Mouse (Mus musculus): ENCODE data around the gene Ramp1. TPM values are rescaled to one million over a fixed set of nuclear protein-coding genes. Genes with fewer than 3 reads are reported as not detected.

Gene Ramp1
- polyA plus RNA-seq, 1 experiment from 2014 or later: 5.0 TPM

GRCm38 (mm10) chr1:91193680-91194079 lies 14.1 kb downstream of the Ramp1 start:
- H3K4me1 ChIP-seq (ENCODE audit: insufficient read depth): no peaks in the 10 kb centered on the region
- no peaks in the 10 kb centered on the region for H3K36me3 ChIP-seq (ENCODE audit: insufficient read depth)
- DNase-seq (no peak), ATAC-seq (ENCODE audit: insufficient read depth) (no peak)
- no peak for TF ChIP-seq CTCF (IDR thresholded peaks at IDR 0.05; ENCODE audit: low read depth)
- H3K27me3 ChIP-seq (ENCODE audit: insufficient read depth, low read length): no peaks in the 10 kb centered on the region
- H3K9me3 ChIP-seq (ENCODE audit: low read depth, low read length): no peaks in the 10 kb centered on the region
- WGBS: 69% methylated on average over 4 of the region's 4 CpGs
- H3K4me3 ChIP-seq (ENCODE audit: low read depth, low read length): no peak overlapping the region
- H3K27ac ChIP-seq (ENCODE audit: low read depth): no peak overlapping the region
- no peak overlapping the region for H3K9ac ChIP-seq
- H3K4me2 ChIP-seq: no peak overlapping the region

GRCm38 (mm10) chr1:91199793-91200192 lies 20.2 kb downstream of the Ramp1 start:
- no peak overlapping the region for H3K9ac ChIP-seq
- no peaks in the 10 kb centered on the region for H3K36me3 ChIP-seq (ENCODE audit: insufficient read depth)
- no peak overlapping the region for H3K4me3 ChIP-seq (ENCODE audit: low read depth, low read length)
- no peak overlapping the region for H3K27ac ChIP-seq (ENCODE audit: low read depth)
- no peak for DNase-seq
- no peak for TF ChIP-seq CTCF (IDR thresholded peaks at IDR 0.05; ENCODE audit: low read depth)
- WGBS: 89% methylated on average over 10 of the region's 10 CpGs
- ATAC-seq (ENCODE audit: insufficient read depth): no peak
- no peaks in the 10 kb centered on the region for H3K9me3 ChIP-seq (ENCODE audit: low read depth, low read length)
- H3K27me3 ChIP-seq (ENCODE audit: insufficient read depth, low read length): no peaks in the 10 kb centered on the region
- no peaks in the 10 kb centered on the region for H3K4me1 ChIP-seq (ENCODE audit: insufficient read depth)
- H3K4me2 ChIP-seq: no peak overlapping the region

GRCm38 (mm10) chr1:91201122-91201521 lies 21.5 kb downstream of the Ramp1 start:
- H3K36me3 ChIP-seq (ENCODE audit: insufficient read depth): no peaks in the 10 kb centered on the region
- WGBS: 62% methylated on average over 3 of the region's 3 CpGs
- no peak for ATAC-seq (ENCODE audit: insufficient read depth)

GRCm38 (mm10) chr1:91204221-91204765 lies 24.7 kb downstream of the Ramp1 start:
- TF ChIP-seq CTCF (IDR thresholded peaks at IDR 0.05; ENCODE audit: low read depth): no peak
- H3K4me3 ChIP-seq (ENCODE audit: low read depth, low read length): no peak overlapping the region
- no peaks in the 10 kb centered on the region for H3K9me3 ChIP-seq (ENCODE audit: low read depth, low read length)
- no peaks in the 10 kb centered on the region for H3K36me3 ChIP-seq (ENCODE audit: insufficient read depth)
- no peak overlapping the region for H3K27ac ChIP-seq (ENCODE audit: low read depth)
- H3K4me2 ChIP-seq: no peak overlapping the region
- ATAC-seq (ENCODE audit: insufficient read depth) (no peak), DNase-seq (no peak)
- H3K27me3 ChIP-seq (ENCODE audit: insufficient read depth, low read length): no peaks in the 10 kb centered on the region
- H3K9ac ChIP-seq: no peak overlapping the region
- WGBS: 75% methylated on average over 5 of the region's 5 CpGs
- no peaks in the 10 kb centered on the region for H3K4me1 ChIP-seq (ENCODE audit: insufficient read depth)

More at GRCm38 (mm10) chr1:91201122-91201521, 21.5 kb downstream of the Ramp1 start:
- no peak overlapping the region for H3K9ac ChIP-seq
- no peak overlapping the region for H3K4me3 ChIP-seq (ENCODE audit: low read depth, low read length)
- H3K27me3 ChIP-seq (ENCODE audit: insufficient read depth, low read length): no peaks in the 10 kb centered on the region
- no peaks in the 10 kb centered on the region for H3K9me3 ChIP-seq (ENCODE audit: low read depth, low read length)
- no peak for TF ChIP-seq CTCF (IDR thresholded peaks at IDR 0.05; ENCODE audit: low read depth)
- no peak overlapping the region for H3K4me2 ChIP-seq
- no peak for DNase-seq
- no peaks in the 10 kb centered on the region for H3K4me1 ChIP-seq (ENCODE audit: insufficient read depth)
- no peak overlapping the region for H3K27ac ChIP-seq (ENCODE audit: low read depth)

DNA sequence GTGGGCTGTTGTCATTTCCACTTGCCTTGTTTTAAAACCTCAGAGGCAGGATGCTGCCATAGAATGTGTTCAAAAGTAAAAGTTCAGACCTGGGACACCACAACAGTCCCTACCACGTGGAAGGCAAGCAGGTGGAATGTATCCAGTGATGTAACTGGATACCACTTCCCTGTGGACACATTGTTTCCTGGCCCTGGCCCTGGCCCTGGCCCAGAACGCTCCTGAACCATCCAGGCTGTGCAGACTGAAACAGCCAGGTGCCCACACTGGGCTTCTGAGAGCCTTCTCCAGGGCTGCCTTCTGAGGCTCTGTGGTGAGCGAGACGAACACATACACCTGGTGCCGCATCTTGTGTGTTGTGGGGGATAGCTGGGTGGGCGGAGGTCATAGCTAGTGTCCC lies 26.0 kb downstream of the Ramp1 start:
- no peaks in the 10 kb centered on the region for H3K36me3 ChIP-seq (ENCODE audit: insufficient read depth)
- H3K4me3 ChIP-seq (ENCODE audit: low read depth, low read length): no peak overlapping the region
- no peaks in the 10 kb centered on the region for H3K4me1 ChIP-seq (ENCODE audit: insufficient read depth)
- DNase-seq (no peak), ATAC-seq (ENCODE audit: insufficient read depth) (no peak)
- WGBS: 71% methylated on average over 6 of the region's 6 CpGs
- H3K9me3 ChIP-seq (ENCODE audit: low read depth, low read length): no peaks in the 10 kb centered on the region
- TF ChIP-seq CTCF (IDR thresholded peaks at IDR 0.05; ENCODE audit: low read depth): no peak
- H3K27me3 ChIP-seq (ENCODE audit: insufficient read depth, low read length): no peaks in the 10 kb centered on the region
- H3K27ac ChIP-seq (ENCODE audit: low read depth): no peak overlapping the region
- H3K4me2 ChIP-seq: no peak overlapping the region
- H3K9ac ChIP-seq: no peak overlapping the region

DNA sequence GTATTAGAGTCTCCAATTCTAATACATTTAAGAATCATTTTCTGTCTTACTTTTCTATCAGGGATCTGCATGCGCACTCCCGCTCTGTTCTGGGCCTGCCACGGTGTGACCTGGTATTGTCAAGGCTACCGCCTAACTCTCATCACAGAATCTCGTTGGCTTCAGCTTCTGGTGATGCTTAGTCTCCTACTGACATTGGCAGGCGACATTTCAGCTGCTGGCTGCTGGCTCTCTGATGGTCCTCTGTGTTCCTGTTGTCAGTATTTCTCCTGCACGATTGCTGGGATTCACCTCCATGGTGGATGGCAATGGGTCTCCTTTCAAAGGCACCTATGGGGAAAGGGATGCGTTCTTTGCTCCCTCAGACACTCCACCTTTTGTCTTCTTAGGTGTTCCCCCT lies 26.7 kb downstream of the Ramp1 start:
- Histone ChIP-seq H3K4me2 (no peak overlapping the region), H3K4me3 (ENCODE audit: low read depth, low read length) (no peak overlapping the region), H3K36me3 (ENCODE audit: insufficient read depth) (no peaks in the 10 kb centered on the region), H3K9me3 (ENCODE audit: low read depth, low read length) (no peaks in the 10 kb centered on the region), H3K27me3 (ENCODE audit: insufficient read depth, low read length) (no peaks in the 10 kb centered on the region), H3K27ac (ENCODE audit: low read depth) (no peak overlapping the region), H3K4me1 (ENCODE audit: insufficient read depth) (0 out of 2 replicates have a peak, but pooled peaks cover 1% of the 10 kb centered on the region), H3K9ac (no peak overlapping the region)
- 67% methylated on average over 8 of the region's 8 CpGs for WGBS
- ATAC-seq (ENCODE audit: insufficient read depth): no peak
- TF ChIP-seq CTCF (IDR thresholded peaks at IDR 0.05; ENCODE audit: low read depth): no peak
- DNase-seq: no peak

- no peak for DNase-seq
- 66% methylated on average over 5 of the region's 5 CpGs for WGBS
- Histone ChIP-seq H3K9me3 (ENCODE audit: low read depth, low read length) (no peaks in the 10 kb centered on the region), H3K4me1 (ENCODE audit: insufficient read depth) (0 out of 2 replicates have a peak, but pooled peaks cover 7% of the 10 kb centered on the region), H3K4me3 (ENCODE audit: low read depth, low read length) (no peak overlapping the region), H3K27me3 (ENCODE audit: insufficient read depth, low read length) (no peaks in the 10 kb centered on the region), H3K4me2 (no peak overlapping the region), H3K36me3 (ENCODE audit: insufficient read depth) (no peaks in the 10 kb centered on the region), H3K9ac (no peak overlapping the region), H3K27ac (ENCODE audit: low read depth) (no peak overlapping the region)
- no peak for TF ChIP-seq CTCF (IDR thresholded peaks at IDR 0.05; ENCODE audit: low read depth)
- ATAC-seq (ENCODE audit: insufficient read depth): no peak
These were observed 27.3 kb downstream of the Ramp1 start for GRCm38 (mm10) chr1:91206873-91207272.

Measured in lung, embryonic 14.5 days (tissue).